Mouse (Mus musculus) kidney, adult 18-20 months (tissue): ENCODE data around the gene Ifi44.

Source experiments
- DNase-seq: peaks from one replicate; pipeline ENCODE4 v3.0.0; 2021

Ifi44 gene

GRCm38 (mm10) chr3:151749737-151750136, at the start of gene Ifi44:
Gene Ifi44 (minus strand): TSS chr3:151749960.
- DNase-seq: peak; percentile 44

DNA sequence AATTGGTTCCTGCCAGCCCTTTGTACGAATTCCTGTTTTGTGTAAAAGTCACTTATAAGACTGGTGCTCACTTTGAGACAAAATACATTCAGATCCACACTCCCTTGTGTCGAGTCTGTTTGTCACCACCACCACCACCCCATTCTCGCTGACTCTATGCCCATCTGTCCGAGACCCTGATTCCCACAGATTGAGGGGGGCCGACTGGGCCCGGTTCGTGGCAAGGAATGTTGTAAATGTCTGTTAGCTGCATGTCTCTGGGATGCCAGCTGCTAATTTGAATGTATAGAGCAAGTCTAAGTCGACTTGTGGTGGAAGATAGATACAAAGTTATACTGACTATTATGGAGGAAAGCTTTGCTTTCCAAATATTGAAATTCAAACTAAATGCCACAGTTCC, 38.9 kb upstream of the Ifi44 start:
- DNase-seq: no peak

GRCm38 (mm10) chr3:151775089-151775488, 25.3 kb upstream of the Ifi44 start:
- DNase-seq: peak; percentile 29

DNA sequence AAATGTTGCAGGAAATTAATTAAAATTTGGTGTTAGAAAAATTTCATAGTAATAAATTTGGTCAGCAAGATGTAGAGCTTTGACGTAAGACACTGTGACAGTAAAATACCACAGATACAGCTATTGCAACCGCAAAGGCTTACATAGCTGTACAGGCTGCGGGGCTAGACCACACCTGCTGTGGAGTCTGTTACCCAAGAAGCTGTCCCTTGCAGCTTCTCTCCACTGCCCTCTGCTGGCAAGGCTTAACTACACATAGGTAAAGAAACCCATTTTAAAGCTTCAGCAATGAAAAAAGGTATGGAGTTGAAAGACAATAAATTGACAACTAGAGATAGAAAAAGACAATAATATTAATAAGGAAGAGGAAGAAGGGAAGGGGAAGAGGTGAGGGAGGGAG, 21.3 kb upstream of the Ifi44 start:
- DNase-seq: peak; percentile 64

DNA sequence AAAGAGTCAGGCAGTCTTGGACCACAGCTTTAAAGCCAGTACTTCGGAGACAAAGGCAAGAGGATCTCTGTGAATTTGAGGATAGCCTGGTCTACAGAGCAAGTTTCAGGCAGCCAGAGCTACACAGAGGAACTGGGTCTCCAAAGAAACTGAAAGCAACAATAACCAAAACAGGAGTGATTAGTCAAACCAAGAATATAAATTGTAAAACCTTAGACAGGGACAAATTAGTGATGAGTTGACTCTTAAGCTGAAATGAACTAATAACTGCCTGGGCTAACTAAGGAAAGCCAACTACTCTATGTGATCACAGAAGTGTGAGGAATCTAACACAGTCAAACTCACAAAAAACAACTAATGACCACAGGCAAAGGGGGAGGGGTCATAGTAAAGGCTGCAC, 1.2 kb downstream of the Ifi44 start:
- no peak for DNase-seq

GRCm38 (mm10) chr3:151746058-151746457, 3.7 kb downstream of the Ifi44 start:
- no peak for DNase-seq

DNA sequence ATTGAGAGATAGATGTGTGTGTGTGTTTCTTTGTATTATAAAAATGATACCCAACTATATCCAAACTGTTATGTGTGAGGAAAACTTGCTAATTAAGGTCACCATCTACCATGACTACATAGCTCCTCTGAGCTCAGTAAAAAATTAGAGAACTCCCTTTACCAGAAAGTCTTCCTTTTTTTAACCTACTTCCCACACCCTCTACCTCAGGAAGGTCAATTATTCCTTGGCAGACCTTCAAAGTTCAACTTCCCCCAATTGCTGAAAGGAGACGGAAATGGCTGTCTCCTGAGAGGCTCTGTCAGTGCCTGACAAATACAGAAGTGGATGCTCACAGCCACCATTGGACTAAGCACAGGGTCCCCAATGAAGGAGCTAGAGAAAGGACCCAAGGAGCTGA, 7.5 kb downstream of the Ifi44 start:
- no peak for DNase-seq

GRCm38 (mm10) chr3:151716246-151716645, 33.5 kb downstream of the Ifi44 start:
- DNase-seq: no peak

DNA sequence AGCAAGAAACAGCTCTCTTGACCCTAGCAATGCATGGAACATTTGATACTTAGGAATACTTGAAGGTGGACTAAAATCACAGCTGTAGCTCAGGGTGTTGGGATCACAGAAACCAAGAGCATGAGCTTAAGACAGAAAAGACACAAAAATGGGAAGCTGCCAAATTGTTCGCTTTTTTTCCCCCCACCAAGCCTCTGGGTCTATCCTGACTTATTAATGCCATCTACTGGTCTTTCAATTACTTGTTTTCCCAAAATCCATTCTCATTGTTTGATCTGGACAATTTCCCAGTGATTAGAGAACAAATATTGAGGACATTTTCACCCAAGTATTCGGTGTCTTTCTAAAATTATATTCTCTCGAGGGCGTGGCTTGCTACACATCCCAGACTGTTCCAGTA, 42.4 kb downstream of the Ifi44 start:
- no peak for DNase-seq
